Mouse (Mus musculus) erythroblast, embryonic 14.5 days (primary cell): ENCODE results near the gene Atg7.

ENCODE experiments used
- GATA1 ChIP-seq: IDR thresholded peaks from 2 replicates; pipeline ENCODE4 v1.6.1; 2012; ENCODE audit warnings: low read length, inconsistent platforms, mixed read lengths
- TAL1 ChIP-seq: IDR thresholded peaks from 3 replicates; pipeline ENCODE4 v1.6.1; 2012; ENCODE audit warnings: low read length, inconsistent platforms, mixed read lengths

- TF ChIP-seq TAL1 (no peak), GATA1 (no peak)
Observed at GRCm38 (mm10) chr6:114829660-114830438, 187.0 kb downstream of the Atg7 start.
